In genomic region chr6:88929451-88929850, GRCm38 (mm10) we compare ENCODE assay signal across 15 mouse cellular contexts. TPM values are rescaled to one million over a fixed set of nuclear protein-coding genes. Genes with fewer than 3 reads are reported as not detected.
DNase-seq lines count a peak whose midpoint lies in the region; ATAC-seq lines count a peak whose summit lies in the region.
"Had no signal": no experiment of that assay in that cellular context is flagged by ENCODE, and none has a peak within 500 bp of the region (broad histone marks: within the 10 kb centered on the region; RNA-seq: fewer than 3 reads in every experiment).

No protein-coding gene starts in this region.

- peak overlapping the region; percentile 17; the same call in 1 of the 2 replicates for H3K27ac ChIP-seq in neural tube, embryonic 12.5 days
- H3K27ac ChIP-seq in neural tube, embryonic 15.5 days (replicated peaks): no peak overlapping the region; the same call in 1 of the 2 replicates
- peak overlapping the region; percentile 90 for H3K27ac ChIP-seq in midbrain, embryonic 10.5 days (replicated peaks)
- peak overlapping the region; percentile 60 for H3K27ac ChIP-seq in neural tube, embryonic 14.5 days (ENCODE audit: low read depth, low read length)
- H3K27ac ChIP-seq: embryonic facial prominence, embryonic 15.5 days; layer of hippocampus, adult 2 months; limb, embryonic 12.5 days; liver, embryonic 14.5 days had no signal

- H3K27me3 ChIP-seq in neural tube, embryonic 12.5 days (replicated peaks): no peaks in the 10 kb centered on the region
- H3K27me3 ChIP-seq in neural tube, embryonic 15.5 days (replicated peaks): 0 out of 2 replicates have a peak, but pooled peaks cover 3% of the 10 kb centered on the region
- H3K27me3 ChIP-seq in midbrain, embryonic 10.5 days (ENCODE audit: low read depth, poor library complexity, severe bottlenecking): peaks cover 35% of the 10 kb centered on the region
- no peaks in the 10 kb centered on the region for H3K27me3 ChIP-seq in neural tube, embryonic 14.5 days (ENCODE audit: control insufficient read depth, insufficient read depth, low read length)
- H3K27me3 ChIP-seq: embryonic facial prominence, embryonic 15.5 days; limb, embryonic 12.5 days had no signal

- H3K4me3 ChIP-seq in neural tube, embryonic 12.5 days: no peak overlapping the region
- no peak overlapping the region for H3K4me3 ChIP-seq in neural tube, embryonic 15.5 days (replicated peaks)
- no peak overlapping the region for H3K4me3 ChIP-seq in midbrain, embryonic 10.5 days
- H3K4me3 ChIP-seq in neural tube, embryonic 14.5 days (ENCODE audit: low read depth, low read length): no peak overlapping the region
- H3K4me3 ChIP-seq: embryonic facial prominence, embryonic 15.5 days; layer of hippocampus, adult 2 months; limb, embryonic 12.5 days; megakaryocyte, embryonic 14.5 days had no signal

- peak; percentile 3 for DNase-seq in adrenal gland, postnatal 14 days
- no peak for DNase-seq in adrenal gland, adult 18-20 months (ENCODE audit: low spot score in 2 of 2)
- no peak for DNase-seq in midbrain, embryonic 10.5 days (ENCODE audit: low spot score)
- DNase-seq in heart, adult 8-10 months (ENCODE audit: low spot score): no peak
- no peak for DNase-seq in lung, postnatal 25 days (ENCODE audit: low spot score)
- DNase-seq: adrenal gland, postnatal 36 days; thymus, postnatal 25 days had no signal

- peaks cover 54% of the 10 kb centered on the region for H3K4me1 ChIP-seq in neural tube, embryonic 12.5 days
- peaks cover 69% of the 10 kb centered on the region for H3K4me1 ChIP-seq in neural tube, embryonic 15.5 days
- H3K4me1 ChIP-seq in midbrain, embryonic 10.5 days: peaks cover 98% of the 10 kb centered on the region
- peaks cover 24% of the 10 kb centered on the region for H3K4me1 ChIP-seq in neural tube, embryonic 14.5 days (ENCODE audit: control insufficient read depth, insufficient read depth, low read length)

- no peak overlapping the region for H3K4me2 ChIP-seq in neural tube, embryonic 12.5 days (replicated peaks)
- H3K4me2 ChIP-seq in neural tube, embryonic 15.5 days: no peak overlapping the region
- H3K4me2 ChIP-seq in neural tube, embryonic 14.5 days (ENCODE audit: low read depth, low read length): no peak overlapping the region
- H3K4me2 ChIP-seq: embryonic facial prominence, embryonic 15.5 days; limb, embryonic 12.5 days had no signal

- H3K36me3 ChIP-seq in neural tube, embryonic 12.5 days: no peaks in the 10 kb centered on the region
- H3K36me3 ChIP-seq in neural tube, embryonic 15.5 days: no peaks in the 10 kb centered on the region
- no peaks in the 10 kb centered on the region for H3K36me3 ChIP-seq in midbrain, embryonic 10.5 days
- no peaks in the 10 kb centered on the region for H3K36me3 ChIP-seq in neural tube, embryonic 14.5 days (ENCODE audit: control insufficient read depth, insufficient read depth, low read length)
- H3K36me3 ChIP-seq: embryonic facial prominence, embryonic 15.5 days; limb, embryonic 12.5 days had no signal

- 21% methylated on average over 6 of the region's 6 CpGs for WGBS in neural tube, embryonic 12.5 days
- WGBS in neural tube, embryonic 15.5 days: 27% methylated on average over 6 of the region's 6 CpGs
- WGBS in midbrain, embryonic 10.5 days: 61% methylated on average over 6 of the region's 6 CpGs
- WGBS in neural tube, embryonic 14.5 days: 27% methylated on average over 6 of the region's 6 CpGs

- peak; percentile 5; the same call in 1 of the 2 replicates for ATAC-seq in neural tube, embryonic 12.5 days (ENCODE audit: low FRiP score, low read depth)
- no peak for ATAC-seq in neural tube, embryonic 15.5 days (ENCODE audit: low FRiP score)
- peak; percentile 3; the same call in 1 of the 2 replicates for ATAC-seq in neural tube, embryonic 14.5 days (ENCODE audit: low read depth)

- H3K9ac ChIP-seq in neural tube, embryonic 12.5 days: no peak overlapping the region
- H3K9ac ChIP-seq in neural tube, embryonic 15.5 days (replicated peaks): no peak overlapping the region
- no peak overlapping the region for H3K9ac ChIP-seq in neural tube, embryonic 14.5 days (replicated peaks; ENCODE audit: low read depth, low read length)
- H3K9ac ChIP-seq: embryonic facial prominence, embryonic 15.5 days; limb, embryonic 12.5 days; liver, embryonic 14.5 days had no signal

- no peaks in the 10 kb centered on the region for H3K9me3 ChIP-seq in neural tube, embryonic 12.5 days
- H3K9me3 ChIP-seq in neural tube, embryonic 15.5 days (replicated peaks): no peaks in the 10 kb centered on the region
- no peaks in the 10 kb centered on the region for H3K9me3 ChIP-seq in midbrain, embryonic 10.5 days (replicated peaks)
- H3K9me3 ChIP-seq in neural tube, embryonic 14.5 days (ENCODE audit: control insufficient read depth, low read length): no peaks in the 10 kb centered on the region
- H3K9me3 ChIP-seq: embryonic facial prominence, embryonic 15.5 days; limb, embryonic 12.5 days; megakaryocyte, embryonic 14.5 days had no signal

RNA-seq across cellular contexts. Expression of gene Tpra1, which starts 27.4 kb away (rescaled TPM):
- total RNA-seq in adrenal gland, postnatal 14 days (2021): 73.2 and 73.8 TPM in 2 replicates
- 100 to 1,000 TPM; 103 to 106 TPM for total RNA-seq in adrenal gland, adult 18-20 months (2021)
- polyA plus RNA-seq in neural tube, embryonic 12.5 days (2016; fragmentation: Nextera tagmentation; extraction: Ambion mirVana): 60.6 and 61.2 TPM in 2 replicates
- 88.1 and 91.7 TPM in 2 replicates for polyA plus RNA-seq in neural tube, embryonic 15.5 days (2015; fragmentation: Nextera tagmentation; extraction: Ambion mirVana)
- 56.0 and 57.6 TPM in 2 replicates for polyA plus RNA-seq in midbrain, embryonic 10.5 days (2016; fragmentation: Nextera tagmentation; extraction: Ambion mirVana)
- 54.2 and 58.0 TPM in 2 replicates for polyA plus RNA-seq in neural tube, embryonic 14.5 days (2014; fragmentation: Nextera tagmentation; extraction: Ambion mirVana)
- 10 to 100 TPM; 29.0 to 36.3 (median 32.2) TPM for total RNA-seq in heart, adult 8-10 months (2022)

RNA-seq across cellular contexts. Expression of gene Mcm2, which starts 30.9 kb away (rescaled TPM):
- total RNA-seq in adrenal gland, postnatal 14 days (2021): 53.9 and 60.2 TPM in 2 replicates
- 10 to 100 TPM; 23.7 to 26.9 TPM for total RNA-seq in adrenal gland, adult 18-20 months (2021)
- 120 and 127 TPM in 2 replicates for polyA plus RNA-seq in neural tube, embryonic 12.5 days (2016; fragmentation: Nextera tagmentation; extraction: Ambion mirVana)
- polyA plus RNA-seq in neural tube, embryonic 15.5 days (2015; fragmentation: Nextera tagmentation; extraction: Ambion mirVana): 20.5 and 52.5 TPM in 2 replicates
- polyA plus RNA-seq in midbrain, embryonic 10.5 days (2016; fragmentation: Nextera tagmentation; extraction: Ambion mirVana): 290 and 301 TPM in 2 replicates
- 15.1 and 22.6 TPM in 2 replicates for polyA plus RNA-seq in neural tube, embryonic 14.5 days (2014; fragmentation: Nextera tagmentation; extraction: Ambion mirVana)
- 1 to 10 TPM; 4.7 to 6.7 (median 5.6) TPM for total RNA-seq in heart, adult 8-10 months (2022)

RNA-seq across cellular contexts. Expression of gene Podxl2, which starts 54.6 kb away (rescaled TPM):
- 24.4 and 27.2 TPM in 2 replicates for total RNA-seq in adrenal gland, postnatal 14 days (2021)
- 10 to 100 TPM; 41.2 to 69.3 TPM for total RNA-seq in adrenal gland, adult 18-20 months (2021)
- 362 and 381 TPM in 2 replicates for polyA plus RNA-seq in neural tube, embryonic 12.5 days (2016; fragmentation: Nextera tagmentation; extraction: Ambion mirVana)
- polyA plus RNA-seq in neural tube, embryonic 15.5 days (2015; fragmentation: Nextera tagmentation; extraction: Ambion mirVana): 504 and 640 TPM in 2 replicates
- 69.4 and 117 TPM in 2 replicates for polyA plus RNA-seq in midbrain, embryonic 10.5 days (2016; fragmentation: Nextera tagmentation; extraction: Ambion mirVana)
- polyA plus RNA-seq in neural tube, embryonic 14.5 days (2014; fragmentation: Nextera tagmentation; extraction: Ambion mirVana): 579 and 634 TPM in 2 replicates
- total RNA-seq in heart, adult 8-10 months (2022): 10 to 100 TPM; 13.7 to 14.8 (median 14.2) TPM
